Comparison of ENCODE assay signal across 8 mouse cellular contexts in genomic region chr12:75735246-75736200, GRCm38 (mm10). TPM values are rescaled to one million over a fixed set of nuclear protein-coding genes. Genes with fewer than 3 reads are reported as not detected.
DNase-seq lines count a peak whose midpoint lies in the region; ATAC-seq and TF ChIP-seq lines count a peak whose summit lies in the region.

Gene Sgpp1 (minus strand): TSS chr12:75735729.

- no peak for ATAC-seq in G1E (ENCODE audit: extremely low read depth, insufficient number of reproducible peaks, low FRiP score, poor library complexity, severe bottlenecking)
- peak; percentile 66 for ATAC-seq in neutrophil, adult 5-6 weeks (ENCODE audit: extremely low read depth, insufficient number of reproducible peaks, low FRiP score, poor library complexity, severe bottlenecking)

- H3K27me3 ChIP-seq in G1E (ENCODE audit: insufficient read depth, low read length): peaks cover 5% of the 10 kb centered on the region

- H3K36me3 ChIP-seq in G1E (replicated peaks): no peaks in the 10 kb centered on the region

- peak within 1 kb of the TSS; percentile 95 for H3K27ac ChIP-seq in layer of hippocampus, adult 2 months

- 0 out of 2 replicates have a peak, but pooled peaks cover 8% of the 10 kb centered on the region for H3K9me3 ChIP-seq in G1E (replicated peaks)

- peak; percentile 53 for DNase-seq in G1E (ENCODE audit: low spot score)
- peak; percentile 82 for DNase-seq in cerebellum, adult 8-10 months
- peak; percentile 82 for DNase-seq in forelimb bud, embryonic 11.5 days (ENCODE audit: low read depth, low spot score)
- peak; percentile 87 for DNase-seq in heart, postnatal 4 days
- DNase-seq in layer of hippocampus, adult 2 months (ENCODE audit: low spot score in 2 of 2): peak; percentile 72 to 77
- DNase-seq in lung, adult 2 months: peak; percentile 77
- peak; percentile 80 for DNase-seq in testis, postnatal 14 days (ENCODE audit: low spot score)

- peak; percentile 48; the same call in 1 of the 2 replicates for TF ChIP-seq POLR2A in lung, adult 2 months (IDR thresholded peaks at IDR 0.05; ENCODE audit: borderline replicate concordance, extremely low read depth, low read depth, low read length)

- H3K4me1 ChIP-seq in G1E (ENCODE audit: insufficient read depth, low read depth, low read length): peaks cover under 1% of the 10 kb centered on the region
- peaks cover 4% of the 10 kb centered on the region for H3K4me1 ChIP-seq in lung, adult 2 months (ENCODE audit: control insufficient read depth, insufficient read depth, low read length)

- WGBS in lung, adult 2 months: 1% methylated on average over 103 of the region's 105 CpGs

- TF ChIP-seq CTCF in G1E (IDR thresholded peaks at IDR 0.05; ENCODE audit: low read depth, low read length): no peak
- TF ChIP-seq CTCF in layer of hippocampus, adult 2 months (conservative IDR thresholded peaks at IDR 0.05): no peak
- no peak for TF ChIP-seq CTCF in lung, adult 2 months (IDR thresholded peaks at IDR 0.05; ENCODE audit: insufficient read depth, low read length)

- H3K4me3 ChIP-seq in G1E (ENCODE audit: low read depth, low read length): peak within 1 kb of the TSS; percentile 74
- peak within 1 kb of the TSS; percentile 88 for H3K4me3 ChIP-seq in layer of hippocampus, adult 2 months
- H3K4me3 ChIP-seq in lung, adult 2 months (replicated peaks; ENCODE audit: extremely low read depth, low read depth, low read length): peak within 1 kb of the TSS; percentile 93

RNA-seq across cellular contexts. Expression of gene Sgpp1, which starts in this region (rescaled TPM):
- total RNA-seq in G1E (2014; fragmentation: Nextera tagmentation) (23.6 and 31.0 TPM in 2 replicates), G1E (2017) (16.4 and 16.8 TPM in 2 replicates)
- 5.3 and 5.6 TPM in 2 replicates for polyA plus RNA-seq in G1E (2012)
- total RNA-seq in heart, postnatal 4 days (2021): 10 to 100 TPM; 18.3 to 20.0 TPM
- total RNA-seq in layer of hippocampus, adult 2 months (2021): 10 to 100 TPM; 28.9 to 32.2 TPM
- polyA plus RNA-seq in lung, adult 2 months (2012; rRNA removed): 31.1 and 35.2 TPM in 2 replicates
- total RNA-seq in neutrophil, adult 5-6 weeks (2017): 43.5 and 43.6 TPM in 2 replicates
